Mouse (Mus musculus) hindbrain, embryonic 10.5 days (tissue): ENCODE results near the gene Wdr26. TPM values are rescaled to one million over a fixed set of nuclear protein-coding genes. Genes with fewer than 3 reads are reported as not detected.

ENCODE experiments used
- DNase-seq: peaks from one replicate; pipeline ENCODE4 v3.0.0-alpha.2; 2017; ENCODE audit warnings: low spot score
- H3K27ac ChIP-seq: fragments of 300-500 bp; sonication (generic); 2 replicates; pipeline ENCODE4 v1.5.1; 2016; ENCODE audit warnings: mild to moderate bottlenecking, moderate library complexity
- H3K27me3 ChIP-seq: fragments of 300-500 bp; sonication (generic); 2 replicates; pipeline ENCODE4 v1.6.1; 2016; ENCODE audit warnings: mild to moderate bottlenecking; ENCODE audit not compliant: poor library complexity, insufficient read depth, severe bottlenecking
- H3K36me3 ChIP-seq: fragments of 300-500 bp; sonication (generic); 2 replicates; pipeline ENCODE4 v1.6.1; 2016; ENCODE audit warnings: mild to moderate bottlenecking, moderate library complexity
- H3K4me1 ChIP-seq: fragments of 300-500 bp; sonication (generic); replicated peaks from 2 replicates; pipeline ENCODE4 v1.6.1; 2016; ENCODE audit warnings: mild to moderate bottlenecking
- H3K4me3 ChIP-seq: fragments of 300-500 bp; sonication (generic); 2 replicates; pipeline ENCODE4 v1.5.1; 2016; ENCODE audit warnings: mild to moderate bottlenecking, moderate library complexity
- H3K9me3 ChIP-seq: fragments of 300-500 bp; sonication (generic); 2 replicates; pipeline ENCODE4 v1.6.1; 2016; ENCODE audit warnings: mild to moderate bottlenecking, moderate library complexity
- WGBS: fragments of 180-500 bp; shearing (Covaris S2); methylation state at CpG from one replicate; pipeline ENCODE4 v1.1.7; 2016; 5-methylcytosine and 5-hydroxymethylcytosine counted together
- polyA plus RNA-seq: library from polyadenylated mRNA; unstranded; fragments of >200 nt; fragmentation: Nextera tagmentation; extraction: Ambion mirVana; gene quantifications from 2 replicates; pipeline ENCODE4 v1.2.1, GENCODE M21; 2016

Gene Wdr26
- polyA plus RNA-seq, 1 experiment from 2014 or later, result 25.6 TPM

DNA sequence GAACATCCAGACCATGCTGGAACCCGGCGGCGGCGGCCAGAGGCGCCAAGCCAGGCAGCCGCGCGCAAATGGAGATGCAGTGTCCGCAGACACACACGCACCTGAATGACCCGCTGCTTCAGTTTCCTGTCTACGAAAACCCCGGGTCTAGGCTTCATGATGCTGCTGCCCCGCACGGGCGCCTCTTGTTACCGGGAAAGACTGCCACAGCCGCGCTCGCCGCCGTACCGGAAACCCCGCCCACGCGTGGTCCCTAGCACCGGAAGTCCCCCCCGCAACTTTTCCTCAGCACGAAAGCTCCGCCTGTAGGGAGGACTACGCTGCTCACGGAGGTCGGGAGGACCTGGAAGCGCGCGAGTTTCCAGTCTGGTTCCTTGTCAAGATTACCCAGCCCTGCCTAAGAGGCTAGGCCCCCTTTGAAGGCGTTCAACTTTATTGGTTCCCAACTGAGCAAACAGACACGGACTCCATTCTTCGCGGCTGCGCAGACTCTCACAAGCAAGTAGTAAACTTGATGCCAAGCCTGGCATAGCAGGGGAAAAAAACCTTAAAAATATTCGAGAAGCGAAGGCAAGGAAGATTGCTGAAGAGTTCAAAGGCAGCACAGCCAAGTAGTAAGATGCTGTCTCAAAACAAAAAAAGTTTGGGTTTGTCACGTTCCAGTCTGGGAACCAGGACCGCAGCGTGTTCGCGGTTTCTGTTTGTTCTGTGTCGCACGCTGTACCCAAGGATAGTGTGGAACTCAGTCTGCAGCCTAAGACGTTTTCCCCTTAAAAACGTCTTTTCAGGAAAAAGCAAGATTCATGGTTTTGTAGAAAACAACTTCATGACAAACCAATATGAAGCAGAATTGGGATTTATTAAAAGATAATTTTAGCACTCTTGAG, 67.6 kb downstream of the Wdr26 start, which contains the start of the genes Nvl and Cnih4:
Gene Nvl (minus strand): TSS at position 255 of the 887 bp plus-strand sequence.
Gene Cnih4 (plus strand): TSS at position 744 of the 887 bp plus-strand sequence.
- Histone ChIP-seq H3K27me3 (no peaks in the 10 kb centered on the region), H3K4me3 (peak within 1 kb of the TSS; percentile 84)
- WGBS, result under 1% methylated on average over 52 of the region's 52 CpGs

DNA sequence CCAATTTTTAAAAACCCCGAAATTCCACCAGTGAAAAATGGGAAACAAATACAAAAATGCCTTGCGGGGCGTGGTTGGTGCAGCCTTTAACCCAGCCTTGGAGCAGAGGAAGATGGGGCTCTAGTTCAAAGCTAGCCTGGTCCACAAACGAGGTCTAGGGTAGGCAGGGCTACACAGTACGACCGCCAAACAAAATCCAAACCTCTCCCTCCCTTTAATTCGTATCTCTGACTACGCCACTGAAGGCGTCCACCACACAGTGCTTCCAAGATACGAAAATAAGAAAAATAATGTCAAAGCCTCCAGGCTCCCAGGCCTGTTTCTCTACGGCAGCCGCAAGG, 68.2 kb downstream of the Wdr26 start:
- Histone ChIP-seq H3K4me1 (peaks cover 39% of the 10 kb centered on the region), H3K9me3 (no peaks in the 10 kb centered on the region), H3K4me3 (peak overlapping the region; percentile 84), H3K36me3 (peaks cover 35% of the 10 kb centered on the region), H3K27me3 (no peaks in the 10 kb centered on the region), H3K27ac (peak overlapping the region; percentile 88)
- DNase-seq, result no peak
- WGBS, result under 1% methylated on average over 12 of the region's 12 CpGs

More for the DNA sequence above, 67.6 kb downstream of the Wdr26 start, which contains the start of the genes Nvl and Cnih4:
- peak; percentile 96 for DNase-seq
- Histone ChIP-seq H3K27ac (peak within 1 kb of the TSS; percentile 88), H3K9me3 (no peaks in the 10 kb centered on the region), H3K36me3 (peaks cover 29% of the 10 kb centered on the region), H3K4me1 (peaks cover 39% of the 10 kb centered on the region)

DNA sequence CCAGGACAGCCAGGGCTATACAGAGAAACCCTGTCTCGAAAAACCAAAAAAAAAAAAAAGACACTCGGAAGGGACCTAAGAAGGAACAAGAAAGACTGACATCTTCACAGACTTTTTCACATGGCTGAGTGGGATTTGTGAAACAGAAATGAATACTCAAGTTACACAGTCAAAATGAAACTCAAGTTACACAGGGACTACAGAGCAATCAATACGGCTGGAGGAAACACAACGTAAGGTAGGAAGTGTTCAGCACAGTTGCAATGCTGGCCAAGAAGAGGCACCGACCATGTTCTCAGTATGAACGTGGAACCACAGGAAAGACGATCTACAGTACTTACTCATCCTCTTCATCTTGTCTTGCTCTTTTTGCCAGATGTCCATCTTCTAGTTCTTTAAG, 73.1 kb downstream of the Wdr26 start:
- Histone ChIP-seq H3K27me3 (no peaks in the 10 kb centered on the region), H3K36me3 (peaks cover 82% of the 10 kb centered on the region), H3K4me3 (no peak overlapping the region), H3K27ac (no peak overlapping the region), H3K4me1 (peaks cover 12% of the 10 kb centered on the region), H3K9me3 (no peaks in the 10 kb centered on the region)
- no peak for DNase-seq
- 95% methylated on average over 7 of the region's 7 CpGs for WGBS

DNA sequence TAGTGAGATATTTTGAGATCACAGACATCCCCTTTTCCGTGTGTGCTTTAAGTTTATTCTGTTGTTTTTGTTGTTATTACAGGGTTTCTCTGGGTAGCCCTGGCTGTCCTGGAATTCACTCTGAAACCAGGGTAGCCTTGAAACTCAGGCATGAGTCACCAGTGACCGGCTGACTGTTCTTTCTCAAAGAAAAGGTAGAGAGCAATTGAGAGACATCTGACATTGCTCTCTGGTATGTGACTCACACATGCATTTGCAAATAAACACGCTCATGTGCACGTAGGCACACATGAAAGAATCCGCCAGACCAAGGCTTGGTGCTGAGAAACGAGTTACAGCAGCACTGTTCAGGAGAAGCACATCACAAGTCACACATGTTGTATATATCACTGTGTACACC, 79.9 kb downstream of the Wdr26 start:
- H3K4me3 ChIP-seq, result no peak overlapping the region
- H3K36me3 ChIP-seq, result peaks cover 96% of the 10 kb centered on the region
- DNase-seq, result no peak
- no peaks in the 10 kb centered on the region for H3K27me3 ChIP-seq
- no peaks in the 10 kb centered on the region for H3K9me3 ChIP-seq
- no peak overlapping the region for H3K27ac ChIP-seq
- H3K4me1 ChIP-seq, result no peaks in the 10 kb centered on the region
- WGBS, result 93% methylated on average over 6 of the region's 6 CpGs

DNA sequence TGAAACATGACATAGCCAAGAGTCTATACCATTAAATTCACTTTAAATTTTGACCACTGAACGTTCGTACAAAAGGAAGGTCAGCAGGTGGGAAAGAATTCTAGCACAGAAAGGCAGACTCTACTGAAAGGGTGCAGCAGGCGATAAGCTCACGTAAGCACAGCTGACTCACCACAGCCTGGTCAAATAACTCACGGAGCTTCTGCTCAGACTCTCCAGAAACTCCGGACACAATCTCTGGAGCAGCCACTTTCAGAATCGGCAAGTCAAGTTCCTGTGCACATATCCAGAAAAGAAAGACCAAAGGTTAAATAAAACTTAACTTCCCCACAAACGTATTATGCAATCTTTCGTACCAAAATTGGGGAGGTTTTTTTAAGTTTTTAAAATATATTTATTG, 85.0 kb downstream of the Wdr26 start:
- Histone ChIP-seq H3K9me3 (no peaks in the 10 kb centered on the region), H3K27me3 (no peaks in the 10 kb centered on the region), H3K27ac (no peak overlapping the region), H3K36me3 (peaks cover 98% of the 10 kb centered on the region), H3K4me3 (no peak overlapping the region), H3K4me1 (no peaks in the 10 kb centered on the region)
- WGBS, result 95% methylated on average over 9 of the region's 9 CpGs
- no peak for DNase-seq

DNA sequence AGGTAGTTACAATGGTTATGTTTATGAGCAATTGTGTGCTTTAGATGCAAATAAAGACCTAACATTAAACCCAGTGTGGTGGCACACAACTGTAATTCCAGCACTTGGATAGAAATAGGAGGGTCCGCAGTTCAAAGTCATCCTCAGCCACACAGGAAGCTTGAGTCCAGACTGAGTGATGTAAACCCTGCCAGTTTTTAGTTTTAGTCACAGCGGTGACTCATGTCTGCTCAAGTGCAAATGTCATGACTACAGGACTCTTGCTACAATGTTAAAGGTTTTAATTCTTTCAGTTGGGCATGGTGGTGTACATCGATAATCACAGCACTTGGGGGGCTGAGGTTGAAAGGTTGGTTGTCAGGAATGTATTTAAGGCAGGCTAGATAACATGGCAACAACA, 85.9 kb downstream of the Wdr26 start:
- no peaks in the 10 kb centered on the region for H3K27me3 ChIP-seq
- no peaks in the 10 kb centered on the region for H3K4me1 ChIP-seq
- no peak for DNase-seq
- H3K9me3 ChIP-seq, result no peaks in the 10 kb centered on the region
- peaks cover 100% of the 10 kb centered on the region for H3K36me3 ChIP-seq
- no peak overlapping the region for H3K4me3 ChIP-seq
- H3K27ac ChIP-seq, result no peak overlapping the region
- 98% methylated on average over 3 of the region's 3 CpGs for WGBS

DNA sequence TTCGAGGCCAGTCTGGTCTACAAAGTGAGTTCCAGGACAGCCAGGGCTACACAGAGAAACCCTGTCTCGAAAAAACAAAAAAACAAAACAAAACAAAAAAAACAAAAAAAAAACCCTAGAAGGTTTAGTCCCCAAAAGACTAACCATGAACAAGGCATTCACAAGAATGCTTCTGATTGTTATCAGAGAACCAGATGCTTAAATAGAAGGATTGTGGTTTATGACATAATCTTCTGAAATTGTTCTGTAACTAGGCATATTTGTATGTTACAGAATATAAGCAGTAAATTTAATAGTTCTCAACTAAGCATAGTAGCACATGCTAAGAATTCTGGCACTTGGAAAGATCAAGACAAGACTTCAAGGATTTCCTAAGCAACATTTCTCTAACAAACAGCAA, 87.7 kb downstream of the Wdr26 start:
- H3K27me3 ChIP-seq, result no peaks in the 10 kb centered on the region
- H3K4me3 ChIP-seq, result no peak overlapping the region
- no peak for DNase-seq
- no peaks in the 10 kb centered on the region for H3K9me3 ChIP-seq
- no peaks in the 10 kb centered on the region for H3K4me1 ChIP-seq
- peaks cover 99% of the 10 kb centered on the region for H3K36me3 ChIP-seq
- 89% methylated on average over 2 of the region's 2 CpGs for WGBS
- no peak overlapping the region for H3K27ac ChIP-seq

Other genes starting within 250 kb of the Wdr26 start
- gene Ephx1, start 191.1 kb downstream of the Wdr26 start, polyA plus RNA-seq, result 0.86 and 1.5 TPM in 2 replicates
- not detected in 2 replicates for gene 9130409I23Rik, start 160.8 kb downstream of the Wdr26 start, polyA plus RNA-seq
- 30.2 and 42.2 TPM in 2 replicates for gene Nvl, start 67.8 kb downstream of the Wdr26 start, polyA plus RNA-seq
- gene Cnih4, start 67.3 kb downstream of the Wdr26 start, polyA plus RNA-seq, result 104 and 129 TPM in 2 replicates
- gene Cnih3, start 140.6 kb upstream of the Wdr26 start, polyA plus RNA-seq, result 0.77 and 1.2 TPM in 2 replicates